Mouse (Mus musculus) bone marrow macrophage, adult 2 months (primary cell): ENCODE measurements around the gene Dennd4a.

Experiments
- CTCF ChIP-seq: IDR thresholded peaks from 2 replicates; pipeline ENCODE4 v1.5.1; 2012; ENCODE audit warnings: low read depth, mild to moderate bottlenecking, low read length, moderate library complexity
- POLR2A ChIP-seq: IDR thresholded peaks from 2 replicates; pipeline ENCODE4 v1.6.1; 2012; ENCODE audit warnings: mild to moderate bottlenecking, low read depth, low read length, borderline replicate concordance

- no peak for TF ChIP-seq CTCF
- no peak for TF ChIP-seq POLR2A
Measured at GRCm38 (mm10) chr9:64773254-64773653, 37.9 kb upstream of the Dennd4a start.
